In genomic region chr11:105246369-105246768, GRCm38 (mm10) we compare ENCODE assay signal across 12 mouse cellular contexts.
"Had no signal": no experiment of that assay in that cellular context is flagged by ENCODE, and none has a peak within 500 bp of the region (broad histone marks: within the 10 kb centered on the region; RNA-seq: fewer than 3 reads in every experiment).

No protein-coding gene starts in this region.

- DNase-seq: kidney, adult 18-20 months; kidney, postnatal 10 days; kidney, postnatal 4 days; left cerebral cortex, postnatal 4 days; thymus, adult 18-20 months; thymus, postnatal 14 days had no signal

- H3K4me2 ChIP-seq: intestine, embryonic 15.5 days; limb, embryonic 13.5 days; liver, embryonic 12.5 days; midbrain, embryonic 13.5 days had no signal

- H3K4me3 ChIP-seq: intestine, embryonic 15.5 days; layer of hippocampus, adult 2 months; limb, embryonic 13.5 days; liver, embryonic 12.5 days; midbrain, embryonic 13.5 days had no signal

- H3K4me1 ChIP-seq: limb, embryonic 13.5 days; liver, embryonic 12.5 days; midbrain, embryonic 13.5 days had no signal

- H3K9me3 ChIP-seq: intestine, embryonic 15.5 days; limb, embryonic 13.5 days; liver, embryonic 12.5 days; midbrain, embryonic 13.5 days had no signal

- H3K27ac ChIP-seq: intestine, embryonic 15.5 days; layer of hippocampus, adult 2 months; limb, embryonic 13.5 days; liver, embryonic 12.5 days; midbrain, embryonic 13.5 days; stomach, postnatal 0 days had no signal

- H3K27me3 ChIP-seq: intestine, embryonic 15.5 days; limb, embryonic 13.5 days; liver, embryonic 12.5 days; midbrain, embryonic 13.5 days had no signal

- ATAC-seq: intestine, embryonic 15.5 days; liver, embryonic 12.5 days; midbrain, embryonic 13.5 days had no signal

- H3K9ac ChIP-seq: intestine, embryonic 15.5 days; limb, embryonic 13.5 days; liver, embryonic 12.5 days; midbrain, embryonic 13.5 days had no signal
